Mouse (Mus musculus): ENCODE measurements around the gene Hpdl. TPM values are rescaled to one million over a fixed set of nuclear protein-coding genes. Genes with fewer than 3 reads are reported as not detected.

The Hpdl gene
- not detected in 2 replicates for total RNA-seq (2023)

GRCm38 (mm10) chr4:116821694-116822016, at the start of gene Hpdl:
Gene Hpdl, minus strand, starts transcription at chr4:116821707.

GRCm38 (mm10) chr4:116807197-116808129, 14.0 kb downstream of the Hpdl start, which contains the start of the genes Toe1 and Mutyh:
Gene Toe1, minus strand, starts transcription at chr4:116807640.
Gene Mutyh, plus strand, starts transcription at chr4:116807723.

Other genes starting within 250 kb of the Hpdl start
- gene Ccdc17, start 225.1 kb downstream of the Hpdl start, total RNA-seq (2023): 6.8 and 8.6 TPM in 2 replicates
- gene Nasp, start 193.8 kb downstream of the Hpdl start, total RNA-seq (2023): 59.3 and 72.8 TPM in 2 replicates
- gene Akr1a1, start 170.0 kb downstream of the Hpdl start, total RNA-seq (2023): 199 and 214 TPM in 2 replicates
- 83.8 and 98.8 TPM in 2 replicates for gene Prdx1, start 136.2 kb downstream of the Hpdl start, total RNA-seq (2023)
- 1.5 and 2.7 TPM in 2 replicates for gene Mmachc, start 113.3 kb downstream of the Hpdl start, total RNA-seq (2023)
- 9.9 and 13.5 TPM in 2 replicates for gene Ccdc163, start 113.2 kb downstream of the Hpdl start, total RNA-seq (2023)
- gene Tesk2, start 100.8 kb downstream of the Hpdl start, total RNA-seq (2023): 33.0 and 44.2 TPM in 2 replicates
- 11.6 and 16.3 TPM in 2 replicates for gene Toe1, start 14.1 kb downstream of the Hpdl start, total RNA-seq (2023)
- gene Mutyh, start 14.0 kb downstream of the Hpdl start, total RNA-seq (2023): 4.5 and 8.2 TPM in 2 replicates
- not detected in 2 replicates for gene Zswim5, start 55.7 kb upstream of the Hpdl start, total RNA-seq (2023)
- 30.5 and 44.3 TPM in 2 replicates for gene Urod, start 172.7 kb upstream of the Hpdl start, total RNA-seq (2023)
- gene Hectd3, start 173.6 kb upstream of the Hpdl start, total RNA-seq (2023): 28.2 and 42.0 TPM in 2 replicates
- gene Eif2b3, start 197.7 kb upstream of the Hpdl start, total RNA-seq (2023): 2.9 and 3.8 TPM in 2 replicates

All from neutrophil, adult 65 days (primary cell).